Mouse (Mus musculus) left cerebral cortex, postnatal 36 days (tissue): ENCODE measurements around the gene Olfr1162. TPM values are rescaled to one million over a fixed set of nuclear protein-coding genes. Genes with fewer than 3 reads are reported as not detected.
"Not testable (repeated sequence)": the region's sequence is repeated elsewhere in the genome, so short reads cannot be mapped to it uniquely, and the experiment has no call there.

Experiments
- DNase-seq, 2 experiments: peaks; one replicate each; pipeline ENCODE4 v3.0.0; 2021 to 2022; ENCODE audit warnings: low spot score in 2 of 2, mixed read lengths in 1 of 2
- intact Hi-C: fragments of 180-260 bp; cut with DNase I; formaldehyde crosslinking; loops from one replicate; pipeline ENCODE4 v1.15.1; 2025
- total RNA-seq, 2 experiments: library from RNA; stranded (reverse); gene quantifications; 2 replicates each; pipeline ENCODE4 v1.2.3; 2021

The Olfr1162 gene
- not detected for total RNA-seq

- no peak for DNase-seq
- intact Hi-C loops, result no loop called here
Measured at GRCm38 (mm10) chr2:88051029-88051428, at the start of gene Olfr1162. Gene Olfr1162 (minus strand): TSS chr2:88051129.

- no peak for DNase-seq
- intact Hi-C loops, result no loop called here
Measured at GRCm38 (mm10) chr2:88093866-88094265, 42.9 kb upstream of the Olfr1162 start, which contains the start of gene Olfr1164. Gene Olfr1164 (minus strand): TSS chr2:88093966.

GRCm38 (mm10) chr2:88071730-88072129 lies 20.8 kb upstream of the Olfr1162 start, which contains the start of gene Olfr1163:
Gene Olfr1163 (minus strand): TSS chr2:88071830.
- intact Hi-C loops, result no loop called here
- no peak for DNase-seq

GRCm38 (mm10) chr2:88063587-88063986 lies 12.7 kb upstream of the Olfr1162 start:
- intact Hi-C loops, result no loop called here
- DNase-seq, result no peak

GRCm38 (mm10) chr2:88037599-88037998 lies 13.3 kb downstream of the Olfr1162 start, which contains the start of gene Olfr73:
Gene Olfr73 (minus strand): TSS chr2:88037699.
- intact Hi-C loops, result no loop called here
- DNase-seq, result no peak

GRCm38 (mm10) chr2:88022474-88022873 lies 28.5 kb downstream of the Olfr1162 start, which contains the start of gene Olfr1161:
Gene Olfr1161 (plus strand): TSS chr2:88022774.
- DNase-seq, intact Hi-C loops: not testable (repeated sequence)

GRCm38 (mm10) chr2:88007515-88008318 lies 43.2 kb downstream of the Olfr1162 start, which contains the start of gene Olfr1160:
Gene Olfr1160 (minus strand): TSS chr2:88008268.
- no peak for DNase-seq
- intact Hi-C loops, result no loop called here

Other genes starting within 250 kb of the Olfr1162 start
- gene Olfr1145, start 241.3 kb downstream of the Olfr1162 start, total RNA-seq, result not detected
- not detected for gene Olfr1148, start 220.6 kb downstream of the Olfr1162 start, total RNA-seq
- gene Olfr1150-ps1, start 207.1 kb downstream of the Olfr1162 start, total RNA-seq, result not detected
- not detected for gene Olfr1151, start 195.3 kb downstream of the Olfr1162 start, total RNA-seq
- not detected for gene Olfr1152, start 184.6 kb downstream of the Olfr1162 start, total RNA-seq
- gene Olfr1153, start 156.2 kb downstream of the Olfr1162 start, total RNA-seq, result not detected
- not detected for gene Olfr1154, start 146.0 kb downstream of the Olfr1162 start, total RNA-seq
- not detected for gene Olfr1155, start 106.0 kb downstream of the Olfr1162 start, total RNA-seq
- gene Olfr1156, start 98.0 kb downstream of the Olfr1162 start, total RNA-seq, result not detected
- not detected for gene Olfr1157, start 82.8 kb downstream of the Olfr1162 start, total RNA-seq
- gene Olfr74, start 76.5 kb downstream of the Olfr1162 start, total RNA-seq, result not detected
- not detected for gene Olfr1158, start 61.0 kb downstream of the Olfr1162 start, total RNA-seq
- not detected for gene Olfr1160, start 42.9 kb downstream of the Olfr1162 start, total RNA-seq
- not detected for gene Olfr1161, start 28.4 kb downstream of the Olfr1162 start, total RNA-seq
- not detected for gene Olfr73, start 13.4 kb downstream of the Olfr1162 start, total RNA-seq
- gene Olfr1163, start 20.7 kb upstream of the Olfr1162 start, total RNA-seq, result not detected
- not detected for gene Olfr1164, start 42.8 kb upstream of the Olfr1162 start, total RNA-seq
- gene Olfr1166, start 77.1 kb upstream of the Olfr1162 start, total RNA-seq, result not detected
- not detected for gene Olfr1167, start 104.1 kb upstream of the Olfr1162 start, total RNA-seq
- gene Olfr1168, start 130.8 kb upstream of the Olfr1162 start, total RNA-seq, result not detected
- gene Olfr1170, start 177.2 kb upstream of the Olfr1162 start, total RNA-seq, result not detected
- gene Olfr1173, start 228.7 kb upstream of the Olfr1162 start, total RNA-seq, result not detected